Mouse (Mus musculus) erythroblast, embryonic 14.5 days (primary cell): ENCODE results near the gene Vamp8. TPM values are rescaled to one million over a fixed set of nuclear protein-coding genes. Genes with fewer than 3 reads are reported as not detected.

Experiments used
- H3K27me3 ChIP-seq: 2 replicates; pipeline ENCODE4 v1.6.1; 2012; ENCODE audit warnings: inconsistent platforms; ENCODE audit not compliant: control insufficient read depth
- H3K36me3 ChIP-seq: 2 replicates; pipeline ENCODE4 v1.6.1; 2012; ENCODE audit warnings: mild to moderate bottlenecking, inconsistent platforms; ENCODE audit not compliant: control insufficient read depth
- H3K4me1 ChIP-seq: 2 replicates; pipeline ENCODE4 v1.6.1; 2012; ENCODE audit warnings: inconsistent platforms; ENCODE audit not compliant: control insufficient read depth
- H3K4me3 ChIP-seq: replicated peaks from 2 replicates; pipeline ENCODE3; 2012; ENCODE audit warnings: moderate library complexity, mild to moderate bottlenecking, inconsistent platforms
- H3K9me3 ChIP-seq: 2 replicates; pipeline ENCODE4 v1.6.1; 2012; ENCODE audit warnings: low read length, inconsistent platforms, mixed read lengths; ENCODE audit not compliant: control insufficient read depth
- GATA1 ChIP-seq: IDR thresholded peaks from 2 replicates; pipeline ENCODE4 v1.6.1; 2012; ENCODE audit warnings: low read length, inconsistent platforms, mixed read lengths
- TAL1 ChIP-seq: IDR thresholded peaks from 3 replicates; pipeline ENCODE4 v1.6.1; 2012; ENCODE audit warnings: low read length, inconsistent platforms, mixed read lengths
- polyA plus RNA-seq: library from polyadenylated mRNA; stranded (reverse); fragments of >175 nt; gene quantifications from 2 replicates; pipeline ENCODE4 v1.2.3, GENCODE M21; 2012

Vamp8 gene
- polyA plus RNA-seq, 1 experiment: 22.8 TPM

- peaks cover 45% of the 10 kb centered on the region for H3K4me1 ChIP-seq
- peaks cover 46% of the 10 kb centered on the region for H3K36me3 ChIP-seq
- no peaks in the 10 kb centered on the region for H3K27me3 ChIP-seq
- no peaks in the 10 kb centered on the region for H3K9me3 ChIP-seq
- no peak for TF ChIP-seq GATA1
- no peak for TF ChIP-seq TAL1
- H3K4me3 ChIP-seq: no peak overlapping the region
Observed at GRCm38 (mm10) chr6:72367460-72367974, 23.0 kb downstream of the Vamp8 start.

GRCm38 (mm10) chr6:72366844-72367443, 23.6 kb downstream of the Vamp8 start, which contains the start of gene Rnf181:
TSS of gene Rnf181 (minus strand) at chr6:72366956.
- Histone ChIP-seq H3K9me3 (no peaks in the 10 kb centered on the region), H3K4me1 (peaks cover 41% of the 10 kb centered on the region), H3K36me3 (peaks cover 41% of the 10 kb centered on the region), H3K27me3 (no peaks in the 10 kb centered on the region), H3K4me3 (no peak within 1 kb of the TSS)
- TF ChIP-seq TAL1 (no peak), GATA1 (no peak)

- peaks cover 42% of the 10 kb centered on the region for H3K4me1 ChIP-seq
- peaks cover 36% of the 10 kb centered on the region for H3K36me3 ChIP-seq
- no peaks in the 10 kb centered on the region for H3K27me3 ChIP-seq
- no peaks in the 10 kb centered on the region for H3K9me3 ChIP-seq
- TF ChIP-seq GATA1: no peak
- TF ChIP-seq TAL1: no peak
- no peak overlapping the region for H3K4me3 ChIP-seq
Observed at GRCm38 (mm10) chr6:72366304-72366703, 24.2 kb downstream of the Vamp8 start.

- Histone ChIP-seq H3K9me3 (no peaks in the 10 kb centered on the region), H3K4me3 (no peak overlapping the region), H3K4me1 (peaks cover 46% of the 10 kb centered on the region), H3K36me3 (peaks cover 36% of the 10 kb centered on the region), H3K27me3 (no peaks in the 10 kb centered on the region)
- TF ChIP-seq TAL1 (no peak), GATA1 (no peak)
Observed at GRCm38 (mm10) chr6:72364985-72365384, 25.5 kb downstream of the Vamp8 start.

- H3K36me3 ChIP-seq: peaks cover 36% of the 10 kb centered on the region
- no peaks in the 10 kb centered on the region for H3K9me3 ChIP-seq
- H3K4me1 ChIP-seq: peaks cover 47% of the 10 kb centered on the region
Observed at GRCm38 (mm10) chr6:72364009-72364408, 26.5 kb downstream of the Vamp8 start.

GRCm38 (mm10) chr6:72362132-72363028, 28.1 kb downstream of the Vamp8 start:
- TF ChIP-seq GATA1: no peak
- TF ChIP-seq TAL1: no peak

More at GRCm38 (mm10) chr6:72364009-72364408, 26.5 kb downstream of the Vamp8 start:
- H3K27me3 ChIP-seq: no peaks in the 10 kb centered on the region
- H3K4me3 ChIP-seq: no peak overlapping the region
- TF ChIP-seq GATA1 (no peak), TAL1 (no peak)

GRCm38 (mm10) chr6:72361121-72361551, 29.4 kb downstream of the Vamp8 start:
- Histone ChIP-seq H3K27me3 (peaks cover 11% of the 10 kb centered on the region), H3K9me3 (0 out of 2 replicates have a peak, but pooled peaks cover 1% of the 10 kb centered on the region), H3K4me3 (peak overlapping the region; percentile 86), H3K4me1 (peaks cover 74% of the 10 kb centered on the region), H3K36me3 (peaks cover 51% of the 10 kb centered on the region)
- TF ChIP-seq TAL1 (no peak), GATA1 (no peak; the same call in 1 of the 2 replicates)

More at GRCm38 (mm10) chr6:72362132-72363028, 28.1 kb downstream of the Vamp8 start:
- no peaks in the 10 kb centered on the region for H3K9me3 ChIP-seq
- peaks cover 63% of the 10 kb centered on the region for H3K4me1 ChIP-seq
- H3K4me3 ChIP-seq: peak overlapping the region; percentile 86
- no peaks in the 10 kb centered on the region for H3K27me3 ChIP-seq
- H3K36me3 ChIP-seq: peaks cover 40% of the 10 kb centered on the region

- H3K9me3 ChIP-seq: peaks cover 4% of the 10 kb centered on the region; the same call in 1 of the 2 replicates
- H3K4me3 ChIP-seq: peak overlapping the region; percentile 86
- peaks cover 17% of the 10 kb centered on the region for H3K27me3 ChIP-seq
- peaks cover 52% of the 10 kb centered on the region for H3K36me3 ChIP-seq
- no peak for TF ChIP-seq TAL1
- TF ChIP-seq GATA1: no peak
- H3K4me1 ChIP-seq: peaks cover 78% of the 10 kb centered on the region
Observed at GRCm38 (mm10) chr6:72360599-72360935, 29.9 kb downstream of the Vamp8 start.
